Mouse (Mus musculus): ENCODE results near the gene Plcg1. TPM values are rescaled to one million over a fixed set of nuclear protein-coding genes. Genes with fewer than 3 reads are reported as not detected.
A peak's percentile ranks its signal among the peaks of the same experiment; 100 is the strongest.

Gene Plcg1
- polyA plus RNA-seq, 1 experiment from 2014 or later: 80.5 TPM

DNA sequence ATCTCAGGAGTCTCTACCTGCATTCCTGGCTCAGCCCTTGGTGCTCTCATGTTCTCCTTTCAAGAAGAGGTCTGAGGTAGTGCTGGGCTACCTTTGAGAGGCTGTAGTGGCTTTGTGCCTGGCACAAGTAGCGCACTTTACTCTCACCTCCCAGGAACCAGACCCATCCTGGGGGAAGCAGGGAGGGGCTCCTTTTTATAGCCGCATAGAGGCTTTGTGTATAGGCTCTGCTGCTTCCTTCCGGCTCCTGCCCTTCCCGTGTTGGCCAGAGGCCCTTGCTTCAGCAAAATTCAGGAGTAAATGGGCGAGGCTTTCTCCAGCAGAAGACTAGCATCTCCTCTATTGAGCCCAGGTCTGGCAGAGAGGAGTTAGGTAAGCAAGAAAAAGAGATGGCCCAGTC, 7.3 kb downstream of the Plcg1 start:
- Histone ChIP-seq H3K4me3 (no peak overlapping the region), H3K9ac (replicated peaks) (no peak overlapping the region), H3K27ac (replicated peaks) (no peak overlapping the region; the same call in 1 of the 2 replicates), H3K9me3 (no peaks in the 10 kb centered on the region), H3K4me1 (peaks cover 77% of the 10 kb centered on the region), H3K36me3 (peaks cover 14% of the 10 kb centered on the region), H3K27me3 (no peaks in the 10 kb centered on the region), H3K4me2 (replicated peaks) (no peak overlapping the region)
- ATAC-seq (replicated peaks): no peak
- 78% methylated on average over 5 of the region's 5 CpGs for WGBS

DNA sequence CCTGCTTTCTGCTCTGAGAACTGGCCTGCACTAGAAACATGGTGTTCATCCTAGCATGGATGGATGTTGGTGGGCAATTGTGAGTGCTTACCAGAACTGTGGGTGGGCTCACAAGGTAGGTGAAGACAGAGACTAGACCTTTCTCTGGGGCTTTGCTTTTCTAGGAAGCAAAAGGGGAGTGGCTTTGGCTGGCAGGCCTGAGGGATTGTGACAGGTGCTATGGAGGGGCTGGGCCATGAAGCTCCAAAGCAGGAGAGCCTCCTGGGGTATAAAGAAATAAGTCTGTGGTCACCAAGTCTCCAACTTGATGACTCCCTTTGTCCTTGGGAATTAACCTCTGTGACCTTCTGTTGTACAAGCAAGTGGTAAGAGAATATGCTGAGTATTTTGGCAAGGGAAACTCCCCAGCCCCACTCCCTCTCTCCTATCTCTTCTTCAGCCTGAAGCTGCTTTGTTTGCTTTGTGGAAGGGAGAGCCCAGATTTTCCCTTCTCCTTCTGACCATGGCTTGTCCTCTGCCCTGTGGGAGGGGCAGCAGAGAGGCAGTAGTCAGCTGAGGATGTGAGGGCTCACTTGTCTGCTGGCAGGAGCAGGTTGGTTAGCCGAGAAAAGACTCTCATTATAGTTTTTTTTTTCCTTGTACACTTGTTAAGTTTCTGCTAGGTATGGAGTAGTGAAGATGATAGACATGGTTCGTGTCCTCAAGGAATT, 8.7 kb downstream of the Plcg1 start:
- no peaks in the 10 kb centered on the region for H3K27me3 ChIP-seq
- H3K36me3 ChIP-seq: peaks cover 14% of the 10 kb centered on the region
- H3K4me2 ChIP-seq (replicated peaks): no peak overlapping the region
- H3K9me3 ChIP-seq: no peaks in the 10 kb centered on the region
- peaks cover 70% of the 10 kb centered on the region for H3K4me1 ChIP-seq
- no peak overlapping the region for H3K4me3 ChIP-seq
- WGBS: 48% methylated on average over 2 of the region's 2 CpGs
- no peak for ATAC-seq (replicated peaks)
- no peak overlapping the region for H3K9ac ChIP-seq (replicated peaks)
- H3K27ac ChIP-seq (replicated peaks): peak overlapping the region; percentile 52

DNA sequence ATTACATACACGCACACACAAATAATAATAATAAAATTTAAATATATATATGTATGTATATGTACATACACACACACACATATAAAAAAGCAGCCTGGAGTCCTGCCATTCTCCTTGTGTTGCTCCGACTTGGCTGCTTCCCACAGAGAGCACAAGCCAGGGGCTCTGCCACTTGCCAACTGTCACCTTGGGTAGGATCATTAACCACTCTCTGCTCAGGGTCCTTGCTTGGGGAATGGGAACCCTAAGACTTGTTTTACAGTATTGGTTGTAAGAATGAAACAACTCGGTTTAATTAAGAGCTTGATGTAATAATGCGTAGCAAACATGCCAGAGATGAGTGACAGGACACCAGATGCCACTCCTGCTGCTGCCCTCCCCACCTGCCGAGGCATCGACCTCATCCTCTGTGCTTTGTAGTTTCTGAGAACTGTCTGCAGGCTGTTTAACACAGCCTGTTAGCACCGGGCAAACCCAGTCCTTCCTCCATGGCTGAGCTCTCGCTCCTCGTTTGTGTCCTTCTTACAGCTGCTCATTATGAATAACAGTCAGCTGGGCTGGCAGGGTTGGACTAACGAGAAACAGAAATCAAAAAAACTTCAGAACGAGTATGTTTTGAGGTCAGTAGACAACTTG, 9.5 kb downstream of the Plcg1 start:
- no peaks in the 10 kb centered on the region for H3K9me3 ChIP-seq
- peaks cover 68% of the 10 kb centered on the region for H3K4me1 ChIP-seq
- H3K9ac ChIP-seq (replicated peaks): no peak overlapping the region; the same call in 1 of the 2 replicates
- no peak overlapping the region for H3K4me2 ChIP-seq (replicated peaks)
- no peaks in the 10 kb centered on the region for H3K27me3 ChIP-seq
- H3K27ac ChIP-seq (replicated peaks): peak overlapping the region; percentile 52
- H3K4me3 ChIP-seq: no peak overlapping the region
- peak; percentile 69 for ATAC-seq (replicated peaks)
- peaks cover 9% of the 10 kb centered on the region; the same call in 1 of the 2 replicates for H3K36me3 ChIP-seq
- WGBS: 31% methylated on average over 11 of the region's 11 CpGs

DNA sequence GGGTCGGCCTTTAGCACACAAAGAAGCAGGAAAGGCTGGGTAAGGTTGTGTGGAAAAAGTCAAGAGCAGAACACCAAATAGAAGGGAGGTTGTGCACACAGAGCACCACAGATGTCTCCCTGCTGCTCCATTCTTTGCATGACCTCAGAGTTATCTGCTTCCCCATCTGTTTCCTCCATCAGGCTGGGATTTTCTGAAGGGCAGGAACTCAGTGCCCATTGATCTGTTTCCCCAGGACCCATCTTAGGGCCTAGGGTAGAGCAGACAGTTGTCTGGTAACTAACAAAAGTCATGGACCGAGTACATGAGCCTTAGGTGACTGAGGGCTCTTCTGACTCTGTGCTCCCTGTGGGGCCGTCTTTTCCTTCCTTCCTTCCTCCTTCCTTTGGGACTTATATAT, 10.5 kb downstream of the Plcg1 start:
- 85% methylated on average over 3 of the region's 3 CpGs for WGBS
- ATAC-seq (replicated peaks): no peak
- Histone ChIP-seq H3K9ac (replicated peaks) (no peak overlapping the region), H3K4me2 (replicated peaks) (no peak overlapping the region), H3K4me3 (no peak overlapping the region), H3K4me1 (peaks cover 66% of the 10 kb centered on the region), H3K27ac (replicated peaks) (peak overlapping the region; percentile 52), H3K9me3 (no peaks in the 10 kb centered on the region), H3K36me3 (peaks cover 11% of the 10 kb centered on the region), H3K27me3 (no peaks in the 10 kb centered on the region)

DNA sequence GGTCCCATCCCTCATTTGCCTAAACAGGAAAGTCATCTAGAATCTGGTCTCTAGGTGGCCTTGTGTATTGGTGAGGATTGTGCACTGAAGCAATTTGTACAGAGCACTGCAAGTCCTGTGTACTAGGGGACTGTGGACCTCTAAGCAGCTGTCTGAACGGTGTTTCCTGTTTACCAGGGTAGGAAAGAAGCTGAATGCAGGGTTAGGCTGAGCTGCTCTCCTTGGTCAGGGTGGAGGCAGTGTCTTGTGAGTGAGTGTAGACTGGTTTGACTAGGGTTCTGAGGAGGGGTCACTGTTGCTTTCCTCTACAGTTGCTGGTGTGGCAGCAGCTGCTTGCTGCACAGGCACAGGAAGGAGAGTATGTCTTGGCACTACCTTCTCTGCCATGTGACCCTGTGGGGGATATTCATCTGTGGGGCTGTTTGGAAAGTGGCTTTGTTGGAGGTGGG, 11.1 kb downstream of the Plcg1 start:
- H3K9me3 ChIP-seq: no peaks in the 10 kb centered on the region
- H3K4me3 ChIP-seq: no peak overlapping the region
- H3K4me2 ChIP-seq (replicated peaks): no peak overlapping the region
- H3K27me3 ChIP-seq: no peaks in the 10 kb centered on the region
- ATAC-seq (replicated peaks): no peak
- H3K27ac ChIP-seq (replicated peaks): peak overlapping the region; percentile 52; the same call in 1 of the 2 replicates
- peaks cover 11% of the 10 kb centered on the region for H3K36me3 ChIP-seq
- H3K9ac ChIP-seq (replicated peaks): no peak overlapping the region
- peaks cover 63% of the 10 kb centered on the region for H3K4me1 ChIP-seq
- WGBS: 84% methylated on average over 1 of the region's 1 CpGs

DNA sequence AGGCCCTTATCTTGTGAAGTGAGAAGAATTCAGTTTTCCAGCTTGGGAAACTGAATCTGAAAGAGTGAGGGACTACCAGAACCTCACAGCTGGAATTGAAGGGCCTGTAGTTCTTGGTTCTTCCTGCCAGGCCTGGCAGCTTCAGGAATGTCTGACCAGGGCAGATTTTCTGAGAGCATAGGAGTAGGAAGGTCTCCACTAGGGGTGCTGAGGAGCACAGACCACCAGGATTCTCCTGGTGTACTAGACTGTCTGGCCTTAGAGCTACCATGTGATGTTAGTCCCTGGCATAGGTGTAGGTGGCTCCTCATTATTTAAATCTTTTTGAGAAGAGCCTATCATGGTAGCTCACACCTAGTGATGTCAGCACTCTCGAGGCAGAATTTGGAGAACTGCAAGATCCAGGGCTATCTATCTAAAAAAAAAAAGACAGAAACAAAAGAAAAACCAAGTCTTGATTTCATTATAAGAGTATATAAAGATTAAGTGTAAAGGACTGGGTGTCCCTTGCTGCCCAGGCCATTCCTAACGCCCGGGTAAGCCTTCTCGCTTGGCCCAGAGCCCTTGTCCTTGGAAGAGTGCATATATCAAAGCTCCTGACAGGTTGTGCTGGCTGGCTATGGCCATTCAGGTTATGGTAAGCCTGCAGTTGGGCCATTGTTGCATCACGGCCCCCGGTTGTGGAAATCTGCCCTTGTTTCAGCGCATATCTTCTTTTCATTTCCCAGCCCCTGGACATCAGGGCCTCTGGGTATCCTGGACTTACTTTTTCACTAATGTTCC, 13.1 kb downstream of the Plcg1 start:
- Histone ChIP-seq H3K4me2 (replicated peaks) (no peak overlapping the region), H3K4me1 (peaks cover 50% of the 10 kb centered on the region), H3K4me3 (no peak overlapping the region), H3K27ac (replicated peaks) (no peak overlapping the region), H3K9me3 (no peaks in the 10 kb centered on the region), H3K9ac (replicated peaks) (no peak overlapping the region), H3K36me3 (peaks cover 30% of the 10 kb centered on the region), H3K27me3 (no peaks in the 10 kb centered on the region)
- WGBS: 93% methylated on average over 7 of the region's 7 CpGs
- no peak for ATAC-seq (replicated peaks)

DNA sequence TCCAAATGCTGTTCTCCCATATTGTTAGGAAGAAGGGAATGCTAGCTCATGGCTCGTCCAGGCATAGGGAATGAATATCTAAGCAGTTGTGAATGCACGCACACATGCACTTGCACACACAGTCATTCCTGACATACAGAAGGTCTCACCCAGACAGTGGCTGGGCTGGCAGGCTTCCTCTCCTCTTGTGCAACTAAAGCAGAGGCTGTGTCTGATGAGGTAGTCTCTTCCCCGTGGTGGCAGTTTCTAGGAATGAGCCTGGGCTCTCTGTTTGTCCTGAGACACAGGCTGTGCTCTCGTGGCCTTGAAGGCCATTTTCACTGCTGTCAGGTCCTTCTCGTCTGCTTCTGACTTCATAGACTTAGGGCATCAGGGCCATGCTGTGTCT, 13.7 kb downstream of the Plcg1 start:
- Histone ChIP-seq H3K27me3 (no peaks in the 10 kb centered on the region), H3K4me1 (peaks cover 44% of the 10 kb centered on the region), H3K4me2 (replicated peaks) (no peak overlapping the region), H3K9me3 (no peaks in the 10 kb centered on the region), H3K27ac (replicated peaks) (no peak overlapping the region), H3K4me3 (no peak overlapping the region), H3K9ac (replicated peaks) (no peak overlapping the region), H3K36me3 (peaks cover 36% of the 10 kb centered on the region)
- 88% methylated on average over 5 of the region's 5 CpGs for WGBS
- no peak for ATAC-seq (replicated peaks)

DNA sequence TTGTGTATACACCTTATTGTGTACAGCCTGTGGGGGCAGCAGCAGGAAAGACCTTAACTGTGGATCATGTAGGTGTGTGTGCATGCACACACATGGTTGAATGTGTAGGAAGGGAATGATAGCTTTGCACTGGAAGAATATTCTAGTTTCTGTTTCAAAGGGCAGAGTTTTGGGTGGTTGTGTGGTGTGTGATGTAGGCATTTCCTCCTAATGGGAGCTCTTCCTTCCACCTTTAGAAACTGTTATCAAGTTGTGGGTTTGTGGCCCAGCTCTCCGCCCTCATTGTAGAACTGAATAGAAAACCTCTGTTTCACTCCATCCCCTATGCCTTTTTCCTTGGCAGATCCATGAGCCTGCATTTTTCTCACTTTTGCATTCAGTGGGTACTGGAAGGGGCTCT, 14.4 kb downstream of the Plcg1 start:
- H3K4me1 ChIP-seq: peaks cover 37% of the 10 kb centered on the region
- WGBS: 97% methylated on average over 1 of the region's 1 CpGs
- H3K4me3 ChIP-seq: no peak overlapping the region
- no peak overlapping the region for H3K4me2 ChIP-seq (replicated peaks)
- H3K27ac ChIP-seq (replicated peaks): no peak overlapping the region
- ATAC-seq (replicated peaks): no peak
- H3K9me3 ChIP-seq: no peaks in the 10 kb centered on the region
- H3K27me3 ChIP-seq: no peaks in the 10 kb centered on the region
- H3K36me3 ChIP-seq: peaks cover 43% of the 10 kb centered on the region
- no peak overlapping the region for H3K9ac ChIP-seq (replicated peaks)

DNA sequence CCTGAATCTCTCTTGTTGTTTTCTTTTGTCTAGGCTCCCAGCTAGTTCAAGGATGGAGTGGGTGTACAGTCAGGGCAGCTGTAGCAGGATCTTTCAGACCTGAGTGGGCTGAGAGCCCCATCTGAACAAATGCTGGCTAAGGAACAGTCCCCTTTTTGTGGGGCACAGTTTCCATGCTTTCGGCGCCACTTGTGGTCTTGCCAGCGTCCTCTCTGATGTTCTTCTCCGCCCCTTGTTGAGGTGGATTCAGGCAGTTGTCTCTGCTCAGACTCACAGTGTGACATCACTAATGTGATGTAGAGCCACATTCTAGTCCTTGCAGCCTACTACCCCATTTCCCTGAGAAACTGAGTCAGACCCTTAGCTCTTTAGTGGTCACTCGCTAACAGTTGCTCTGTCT, 15.5 kb downstream of the Plcg1 start:
- H3K36me3 ChIP-seq: peaks cover 54% of the 10 kb centered on the region
- no peaks in the 10 kb centered on the region for H3K27me3 ChIP-seq
- no peak overlapping the region for H3K4me3 ChIP-seq
- no peak overlapping the region for H3K4me2 ChIP-seq (replicated peaks)
- H3K9me3 ChIP-seq: no peaks in the 10 kb centered on the region
- peaks cover 26% of the 10 kb centered on the region for H3K4me1 ChIP-seq
- H3K27ac ChIP-seq (replicated peaks): no peak overlapping the region
- H3K9ac ChIP-seq (replicated peaks): no peak overlapping the region
- no peak for ATAC-seq (replicated peaks)
- WGBS: 96% methylated on average over 5 of the region's 5 CpGs

DNA sequence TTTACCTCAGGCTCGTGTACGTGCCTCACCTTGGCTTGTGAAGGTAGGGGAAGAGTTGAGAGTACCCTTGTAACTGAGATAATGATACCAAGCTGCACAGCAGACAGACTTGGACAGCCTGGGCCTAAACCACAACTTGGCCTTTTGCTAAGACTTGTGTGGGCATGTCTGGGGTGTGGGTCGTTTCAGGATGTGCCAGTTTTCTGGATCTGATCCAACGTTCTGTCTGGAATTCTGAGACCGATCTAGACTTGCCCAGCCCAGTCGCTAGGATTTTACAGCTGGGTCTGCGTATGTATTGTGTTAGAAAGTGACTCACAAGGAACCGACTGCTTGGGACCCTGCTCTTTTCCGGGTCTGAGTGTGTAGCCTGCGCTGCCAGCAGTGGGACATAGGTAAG, 16.0 kb downstream of the Plcg1 start:
- Histone ChIP-seq H3K9me3 (no peaks in the 10 kb centered on the region), H3K27ac (replicated peaks) (no peak overlapping the region), H3K4me3 (no peak overlapping the region), H3K27me3 (no peaks in the 10 kb centered on the region), H3K4me1 (peaks cover 22% of the 10 kb centered on the region), H3K4me2 (replicated peaks) (no peak overlapping the region), H3K36me3 (peaks cover 58% of the 10 kb centered on the region), H3K9ac (replicated peaks) (no peak overlapping the region)
- WGBS: 81% methylated on average over 10 of the region's 10 CpGs
- ATAC-seq (replicated peaks): no peak

DNA sequence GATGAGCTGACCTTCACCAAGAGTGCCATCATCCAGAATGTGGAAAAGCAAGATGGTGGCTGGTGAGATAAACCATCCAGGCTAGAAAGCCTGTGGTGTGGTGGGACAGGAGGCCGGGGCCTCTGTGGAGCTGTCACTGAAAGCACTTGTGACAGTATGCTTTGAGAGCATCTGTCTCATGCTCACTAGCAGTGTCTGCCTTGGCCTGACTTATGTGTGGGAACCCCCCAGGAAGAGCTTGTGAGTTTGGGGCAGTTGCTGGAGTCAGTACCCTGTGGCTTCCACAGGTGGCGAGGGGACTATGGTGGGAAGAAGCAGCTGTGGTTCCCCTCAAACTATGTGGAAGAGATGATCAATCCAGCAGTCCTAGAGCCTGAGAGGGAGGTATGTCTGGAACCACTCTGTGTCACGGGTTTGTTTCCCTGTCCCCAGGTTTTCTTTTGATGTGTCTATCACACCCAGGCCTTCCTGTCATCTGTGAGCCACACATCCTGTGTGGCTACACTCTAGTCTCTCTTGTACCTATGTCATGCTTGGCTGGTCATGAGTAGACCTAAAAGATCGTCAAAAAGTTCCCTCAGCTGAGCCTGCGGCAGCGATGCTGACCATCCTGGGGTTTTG, 25.6 kb downstream of the Plcg1 start:
- no peak overlapping the region for H3K4me3 ChIP-seq
- WGBS: 90% methylated on average over 6 of the region's 6 CpGs

More for the DNA sequence above, 25.6 kb downstream of the Plcg1 start:
- H3K36me3 ChIP-seq: peaks cover 100% of the 10 kb centered on the region
- no peaks in the 10 kb centered on the region for H3K4me1 ChIP-seq
- H3K27ac ChIP-seq (replicated peaks): no peak overlapping the region
- no peak overlapping the region for H3K4me2 ChIP-seq (replicated peaks)
- no peak overlapping the region for H3K9ac ChIP-seq (replicated peaks)
- ATAC-seq (replicated peaks): no peak
- no peaks in the 10 kb centered on the region for H3K9me3 ChIP-seq
- H3K27me3 ChIP-seq: no peaks in the 10 kb centered on the region

All from forebrain, embryonic 15.5 days (tissue).